ENCODE assay signal across 8 mouse cellular contexts in genomic region chr14:30593279-30594091, GRCm38 (mm10). TPM values are rescaled to one million over a fixed set of nuclear protein-coding genes. Genes with fewer than 3 reads are reported as not detected.
DNase-seq lines count a peak whose midpoint lies in the region; ATAC-seq and TF ChIP-seq lines count a peak whose summit lies in the region.

No protein-coding gene starts in this region.

- H3K4me3 ChIP-seq in CH12.LX (replicated peaks in 1 of 3; ENCODE audit: low read depth in 2 of 3, low read length in 2 of 3, poor library complexity in 1 of 3) = peak overlapping the region in 1 of 3 experiments; percentile 26
- no peak overlapping the region for H3K4me3 ChIP-seq in forebrain, embryonic 12.5 days (replicated peaks)
- H3K4me3 ChIP-seq in lung, postnatal 0 days (ENCODE audit: low read depth, low read length) = no peak overlapping the region

- WGBS in forebrain, embryonic 12.5 days = 38% methylated on average over 11 of the region's 11 CpGs
- WGBS in lung, postnatal 0 days = 25% methylated on average over 11 of the region's 11 CpGs

- peak in 1 of 2 experiments; percentile 56; a peak in 2 of 4 replicates for TF ChIP-seq CTCF in CH12.LX (conservative IDR thresholded peaks at IDR 0.05 in 1 of 2, IDR thresholded peaks at IDR 0.05 in 1 of 2; ENCODE audit: low read depth in 2 of 2, low read length in 2 of 2)
- peak; percentile 51 for TF ChIP-seq CTCF in lung, postnatal 0 days (IDR thresholded peaks at IDR 0.05)

- H3K9me3 ChIP-seq in CH12.LX (replicated peaks; ENCODE audit: low read length) = no peaks in the 10 kb centered on the region
- no peaks in the 10 kb centered on the region for H3K9me3 ChIP-seq in forebrain, embryonic 12.5 days
- no peaks in the 10 kb centered on the region for H3K9me3 ChIP-seq in lung, postnatal 0 days (ENCODE audit: low read length)

- peak overlapping the region; percentile 77 for H3K27ac ChIP-seq in CH12.LX (ENCODE audit: insufficient read depth, low read depth)
- H3K27ac ChIP-seq in forebrain, embryonic 12.5 days = peak overlapping the region; percentile 89
- peak overlapping the region; percentile 39 for H3K27ac ChIP-seq in lung, postnatal 0 days (ENCODE audit: low read length)

- peak; percentile 89 for TF ChIP-seq EP300 in CH12.LX (IDR thresholded peaks at IDR 0.05; ENCODE audit: low read length)
- TF ChIP-seq EP300 in lung, postnatal 0 days (IDR thresholded peaks at IDR 0.05) = no peak

- no peaks in the 10 kb centered on the region for H3K79me2 ChIP-seq in CH12.LX (replicated peaks; ENCODE audit: control insufficient read depth, extremely low read depth, insufficient read depth, poor library complexity, severe bottlenecking)

- in situ Hi-C loops in CH12.LX (cut with MboI; ENCODE audit: low pct_ligation_motif_present, low pct_unique_long_range_greater_than_20kb, low sequenced_read_pairs) = no loop called here

- no peak overlapping the region for H3K9ac ChIP-seq in CH12.LX (ENCODE audit: insufficient read depth, low read depth)
- H3K9ac ChIP-seq in forebrain, embryonic 12.5 days = 0 out of 2 replicates have a peak overlapping the region, but pooled peaks have one; percentile 29
- no peak overlapping the region for H3K9ac ChIP-seq in lung, postnatal 0 days (replicated peaks; ENCODE audit: low read depth)

- TF ChIP-seq RAD21 in CH12.LX (IDR thresholded peaks at IDR 0.05; ENCODE audit: low read depth, low read length) = peak; percentile 41

- peak; percentile 59 for ATAC-seq in forebrain, embryonic 12.5 days (ENCODE audit: low FRiP score)
- ATAC-seq in lung, postnatal 0 days = peak; percentile 68

- no peak overlapping the region for H3K4me2 ChIP-seq in CH12.LX (ENCODE audit: insufficient read depth, low read depth, poor library complexity, severe bottlenecking)
- H3K4me2 ChIP-seq in forebrain, embryonic 12.5 days = peak overlapping the region; percentile 32
- no peak overlapping the region for H3K4me2 ChIP-seq in lung, postnatal 0 days (replicated peaks; ENCODE audit: low read depth, low read length)

- dilution Hi-C loops in CH12.LX (cut with MboI; ENCODE audit: extremely low pct_ligation_motif_present, extremely low pct_unique_long_range_greater_than_20kb, low sequenced_read_pairs) = no loop called here

- intact Hi-C loops in heart, postnatal 25 days (cut with DNase I) = loop anchor here (1.0 to 5.0 kb wide), 4 partner anchors 19 to 274 kb away; partner anchors contain the start of gene Prkcd

- peak; percentile 87 for DNase-seq in CH12.LX (ENCODE audit: extremely low read depth)
- DNase-seq in c-Kit-positive CD71-negative TER-119-negative erythroid progenitor cells, embryonic 14.5 days (ENCODE audit: low read depth) = peak; percentile 62
- DNase-seq in heart, postnatal 25 days (ENCODE audit: low spot score) = peak; percentile 75
- peak; percentile 35 to 48 for DNase-seq in layer of hippocampus, adult 8-10 months (ENCODE audit: low spot score in 2 of 2)
- DNase-seq in lung, postnatal 0 days (ENCODE audit: low spot score) = peak; percentile 77
- DNase-seq in right cerebral cortex, adult 2 months (ENCODE audit: low spot score in 2 of 2) = peak; percentile 44
- no peak for DNase-seq in urinary bladder, adult 2 months (ENCODE audit: low spot score)

- H3K36me3 ChIP-seq in CH12.LX (replicated peaks in 1 of 2; ENCODE audit: control insufficient read depth in 1 of 2, insufficient read depth in 1 of 2, low read length in 1 of 2) = peaks cover 21 to 47% of the 10 kb centered on the region in 2 experiments
- H3K36me3 ChIP-seq in forebrain, embryonic 12.5 days (replicated peaks) = no peaks in the 10 kb centered on the region
- H3K36me3 ChIP-seq in lung, postnatal 0 days (ENCODE audit: insufficient read depth, low read length) = no peaks in the 10 kb centered on the region

- H3K4me1 ChIP-seq in CH12.LX (ENCODE audit: control insufficient read depth in 1 of 2, insufficient read depth in 2 of 2) = peaks cover 34 to 74% of the 10 kb centered on the region in 2 experiments
- H3K4me1 ChIP-seq in forebrain, embryonic 12.5 days = peaks cover 28% of the 10 kb centered on the region
- H3K4me1 ChIP-seq in lung, postnatal 0 days (ENCODE audit: insufficient read depth, low read depth, low read length) = no peaks in the 10 kb centered on the region

- TF ChIP-seq POLR2A in CH12.LX (IDR thresholded peaks at IDR 0.05; ENCODE audit: low read depth, low read length) = no peak

- no peaks in the 10 kb centered on the region for H3K27me3 ChIP-seq in CH12.LX (replicated peaks)
- no peaks in the 10 kb centered on the region for H3K27me3 ChIP-seq in forebrain, embryonic 12.5 days
- H3K27me3 ChIP-seq in lung, postnatal 0 days (replicated peaks; ENCODE audit: insufficient read depth, low read length) = no peaks in the 10 kb centered on the region

TF ChIP-seq in CH12.LX, 34 proteins besides CTCF, POLR2A, EP300 and RAD21:
- TF ChIP-seq CHD2 (IDR thresholded peaks at IDR 0.05; ENCODE audit: low read length) (peak; percentile 36; the same call in 1 of the 2 replicates), MAZ (IDR thresholded peaks at IDR 0.05; ENCODE audit: low read depth, low read length) (0 out of 2 replicates have a peak, but pooled peaks have one; percentile 7), HCFC1 (IDR thresholded peaks at IDR 0.05; ENCODE audit: low read depth, low read length) (no peak; the same call in 1 of the 2 replicates), ETS1 (conservative IDR thresholded peaks at IDR 0.05; ENCODE audit: low read depth, low read length) (peak; percentile 91), ELF1 (IDR thresholded peaks at IDR 0.05; ENCODE audit: low read depth, low read length) (peak; percentile 38; the same call in 1 of the 2 replicates), IRF4 (IDR thresholded peaks at IDR 0.05; ENCODE audit: low read depth, low read length) (peak; percentile 97), BHLHE40 (IDR thresholded peaks at IDR 0.05; ENCODE audit: low read depth, low read length) (peak; percentile 65), JUN (IDR thresholded peaks at IDR 0.05; ENCODE audit: insufficient read depth, low read depth, low read length) (peak; percentile 78), CHD1 (IDR thresholded peaks at IDR 0.05; ENCODE audit: low read depth, low read length) (no peak), TCF12 (IDR thresholded peaks at IDR 0.05; ENCODE audit: low read depth, low read length) (no peak), UBTF (IDR thresholded peaks at IDR 0.05; ENCODE audit: low read depth, low read length) (no peak), SMC3 (IDR thresholded peaks at IDR 0.05; ENCODE audit: low read depth, low read length) (peak; percentile 39), MAFK (IDR thresholded peaks at IDR 0.05; ENCODE audit: insufficient replicate concordance, low read length) (0 out of 2 replicates have a peak, but pooled peaks have one; percentile 38), USF2 (conservative IDR thresholded peaks at IDR 0.05; ENCODE audit: low read depth, low read length) (no peak), MEF2A (IDR thresholded peaks at IDR 0.05; ENCODE audit: borderline replicate concordance, low read depth, low read length) (peak; percentile 45; the same call in 1 of the 2 replicates), POLR2AphosphoS2 (IDR thresholded peaks at IDR 0.05; ENCODE audit: low read depth, low read length) (peak; percentile 56; the same call in 1 of the 2 replicates), MAX (IDR thresholded peaks at IDR 0.05; ENCODE audit: low read length) (peak; percentile 38; the same call in 1 of the 2 replicates), RCOR1 (conservative IDR thresholded peaks at IDR 0.05; ENCODE audit: low read depth, low read length) (0 out of 2 replicates have a peak, but pooled peaks have one; percentile 58), TBP (conservative IDR thresholded peaks at IDR 0.05; ENCODE audit: low read depth, low read length) (0 out of 2 replicates have a peak, but pooled peaks have one; percentile 43), JUND (conservative IDR thresholded peaks at IDR 0.05; ENCODE audit: low read depth, low read length) (peak; percentile 72), SIN3A (IDR thresholded peaks at IDR 0.05; ENCODE audit: low read length) (peak; percentile 65; the same call in 1 of the 2 replicates)

RNA-seq across cellular contexts. Expression of gene Prkcd, which starts 32.5 kb away (rescaled TPM):
- 109 and 110 TPM in 2 replicates for total RNA-seq in CH12.LX (2012; rRNA removed)
- total RNA-seq in CH12.LX (2014; rRNA removed) = 119 and 122 TPM in 2 replicates
- polyA plus RNA-seq in CH12.LX (2012; ENCODE audit: insufficient read length, low read depth) = 186 and 189 TPM in 2 replicates
- 25.8 and 29.0 TPM in 2 replicates for polyA plus RNA-seq in forebrain, embryonic 12.5 days (2016; fragmentation: Nextera tagmentation; extraction: Ambion mirVana)
- total RNA-seq in heart, postnatal 25 days (2021) = 10 to 100 TPM; 11.4 to 13.4 TPM
- 10 to 100 TPM; 31.3 to 44.6 (median 34.3) TPM for total RNA-seq in layer of hippocampus, adult 8-10 months (2022)
- polyA plus RNA-seq in lung, postnatal 0 days (2015; fragmentation: Nextera tagmentation; extraction: Ambion mirVana) = 59.4 and 68.4 TPM in 2 replicates
- polyA plus RNA-seq in urinary bladder, adult 2 months (2012; rRNA removed) = 85.8 and 105 TPM in 2 replicates

RNA-seq across cellular contexts. Expression of gene Tkt, which starts 45.3 kb away (rescaled TPM):
- total RNA-seq in CH12.LX (2012; rRNA removed) (432 and 450 TPM in 2 replicates), CH12.LX (2014; rRNA removed) (420 and 456 TPM in 2 replicates)
- polyA plus RNA-seq in CH12.LX (2012; ENCODE audit: insufficient read length, low read depth) = 735 and 837 TPM in 2 replicates
- 273 and 274 TPM in 2 replicates for polyA plus RNA-seq in forebrain, embryonic 12.5 days (2016; fragmentation: Nextera tagmentation; extraction: Ambion mirVana)
- total RNA-seq in heart, postnatal 25 days (2021) = 10 to 100 TPM; 34.5 to 39.8 TPM
- 100 to 1,000 TPM; 171 to 205 (median 194) TPM for total RNA-seq in layer of hippocampus, adult 8-10 months (2022)
- 121 and 132 TPM in 2 replicates for polyA plus RNA-seq in lung, postnatal 0 days (2015; fragmentation: Nextera tagmentation; extraction: Ambion mirVana)
- polyA plus RNA-seq in urinary bladder, adult 2 months (2012; rRNA removed) = 137 and 145 TPM in 2 replicates

Comparison
In these comparisons a context has a peak if more than half of its experiments do, and no peak if none do; other contexts are left out.
1. H3K27ac ChIP-seq: peak in every context shown above with its lines; median percentile 89 in forebrain, embryonic 12.5 days; 77 in CH12.LX; 39 in lung, postnatal 0 days.